Mouse (Mus musculus) c-Kit-positive CD71-positive TER-119-negative erythroid progenitor cells, embryonic 14.5 days (primary cell): ENCODE results near the gene Afp.

Experiments used
- DNase-seq: peaks from one replicate; pipeline ENCODE4 v3.0.0-alpha.2; 2013; ENCODE audit warnings: low read depth

The Afp gene

DNA sequence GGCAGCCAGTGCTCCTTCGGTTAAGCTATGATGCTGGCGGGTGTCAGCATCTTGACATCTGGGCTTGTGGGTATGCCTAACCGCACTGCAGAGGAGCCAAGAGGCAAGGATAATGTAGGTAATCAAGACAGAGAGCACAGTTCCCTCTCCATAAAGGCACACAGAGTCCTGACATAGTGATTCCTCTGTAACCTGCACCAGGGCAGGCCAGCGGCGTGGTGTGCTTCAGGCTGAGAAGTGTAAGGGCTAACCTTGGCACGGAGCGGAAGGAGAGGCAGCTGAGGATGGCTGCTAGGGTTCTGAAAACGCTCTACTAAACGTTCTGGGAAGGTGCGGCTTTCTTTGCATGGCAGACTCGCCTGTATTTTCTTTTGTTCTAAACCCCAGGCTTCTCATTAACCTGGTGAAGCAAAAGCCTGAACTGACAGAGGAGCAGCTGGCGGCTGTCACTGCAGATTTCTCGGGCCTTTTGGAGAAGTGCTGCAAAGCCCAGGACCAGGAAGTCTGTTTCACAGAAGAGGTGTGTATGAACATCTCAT lies 16.9 kb downstream of the Afp start:
- no peak for DNase-seq

DNA sequence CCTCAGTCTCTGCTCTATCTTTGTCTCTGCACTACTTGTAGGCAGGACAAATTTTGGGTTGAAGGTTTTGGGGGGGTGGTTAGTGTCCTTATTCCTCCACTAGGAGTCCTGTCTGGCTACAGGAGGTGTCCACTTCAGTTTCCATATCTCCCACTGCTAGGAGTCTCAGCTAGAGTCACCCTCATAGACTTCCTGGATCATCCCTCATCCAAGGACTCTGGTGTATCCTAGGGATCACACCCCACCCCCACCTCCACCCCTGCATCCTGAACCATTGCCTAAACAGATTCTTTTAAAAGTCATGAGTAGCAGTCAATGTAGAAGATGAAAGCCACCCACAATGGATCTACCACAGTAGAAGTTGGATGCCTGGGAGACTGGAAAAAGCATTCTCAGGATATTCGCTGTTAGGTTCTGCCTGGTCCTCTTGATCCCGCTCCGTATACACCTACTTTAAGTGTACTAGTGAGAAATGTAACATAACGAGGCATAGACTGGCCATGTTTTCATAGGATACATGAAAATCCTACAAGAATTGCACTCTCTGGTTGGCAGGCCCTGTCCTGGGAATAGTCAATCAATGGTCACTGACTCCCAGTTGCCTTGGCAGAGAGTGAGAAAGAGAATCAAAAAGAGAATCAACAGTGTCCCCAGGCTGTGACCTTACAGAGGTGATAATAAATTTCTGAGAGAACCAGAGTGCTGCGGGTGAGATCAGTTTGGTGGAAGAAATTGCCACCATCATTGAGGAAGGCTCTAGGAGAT lies 19.5 kb downstream of the Afp start:
- no peak for DNase-seq

DNA sequence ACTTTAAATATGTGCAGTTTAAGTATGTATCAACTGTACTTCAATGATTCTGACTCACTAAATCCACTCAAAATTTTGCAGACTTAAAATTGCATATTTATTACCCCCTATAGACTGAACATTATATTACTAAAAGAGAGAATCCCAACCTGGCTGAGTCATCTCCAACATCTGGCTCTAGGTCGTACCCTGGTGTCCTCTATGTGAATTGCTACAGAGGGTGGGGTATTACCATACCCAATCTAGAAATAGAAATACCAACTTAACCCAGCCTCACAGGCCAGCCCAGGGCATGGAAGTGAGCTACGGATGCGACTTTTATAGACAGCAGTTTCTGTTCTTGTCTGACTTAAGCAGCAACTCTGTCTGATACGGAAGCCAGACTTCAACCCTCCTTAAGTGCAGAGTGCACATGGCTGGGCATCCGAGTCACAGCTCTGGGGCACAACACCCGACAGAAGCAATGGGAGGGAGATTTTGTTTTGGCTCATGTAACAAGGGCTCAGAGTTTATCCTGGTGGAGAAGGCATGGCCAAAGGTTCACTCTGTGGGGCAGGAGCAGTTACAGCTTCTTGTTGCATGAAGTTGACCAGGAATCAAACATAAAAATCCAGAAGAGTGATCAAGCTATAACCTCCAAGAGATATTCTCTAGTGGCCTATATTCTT lies 21.9 kb downstream of the Afp start:
- DNase-seq = no peak

DNA sequence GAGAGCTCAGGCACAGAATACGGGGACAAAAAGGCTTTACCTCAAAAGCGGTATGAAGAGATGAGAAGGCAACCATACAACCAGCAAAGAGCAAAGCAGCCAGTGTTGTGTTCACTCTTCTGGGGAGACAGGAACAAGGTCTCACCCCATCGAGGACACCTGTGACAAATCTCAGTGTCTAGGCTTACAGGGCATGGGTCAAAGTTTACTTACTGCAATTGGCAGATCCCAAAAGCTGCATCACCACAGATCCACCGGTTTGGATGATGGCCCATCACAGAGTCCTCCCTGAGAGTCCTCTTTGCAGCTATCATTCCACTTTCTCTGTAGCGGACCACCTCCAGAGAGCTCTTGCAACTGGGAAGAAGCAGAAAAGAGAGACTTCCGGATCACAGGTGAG lies 25.0 kb downstream of the Afp start:
- no peak for DNase-seq

DNA sequence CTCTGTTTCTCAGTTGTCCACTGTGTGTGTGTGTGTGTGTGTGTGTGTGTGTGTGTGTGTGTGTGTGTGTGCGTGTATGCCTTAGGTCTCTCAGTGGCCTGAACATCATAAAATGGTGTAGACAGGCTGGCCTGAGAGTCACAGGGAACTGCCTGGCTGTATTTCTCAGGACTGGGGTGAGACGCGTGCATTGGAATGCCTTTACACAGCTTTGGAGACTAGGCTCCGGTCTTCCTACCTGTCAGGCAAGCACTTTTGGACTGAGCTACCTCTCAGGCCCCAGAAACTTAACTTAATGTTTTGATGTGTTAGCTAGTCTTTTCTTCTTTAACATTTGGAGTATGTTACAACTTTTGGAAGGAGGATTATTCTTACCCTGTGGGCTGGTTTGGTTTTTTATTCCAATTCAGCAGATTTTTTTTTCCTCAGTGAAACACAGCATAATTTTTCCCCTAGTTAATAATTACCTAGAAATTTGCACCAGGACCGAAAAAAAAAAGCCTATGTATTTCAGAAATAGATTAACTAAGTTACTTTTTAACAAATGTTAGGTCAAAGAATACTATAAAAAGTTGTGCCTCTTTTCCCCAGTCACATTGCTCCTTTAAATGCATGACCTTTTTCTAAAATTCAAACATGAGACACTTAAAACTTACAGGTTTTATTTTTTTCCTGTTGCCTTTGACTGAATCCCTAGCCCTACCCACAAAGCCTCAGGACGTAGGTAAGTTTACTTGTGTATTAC lies 28.0 kb downstream of the Afp start, which contains the start of gene Afm:
Gene Afm, plus strand, starts transcription at position 577 of the 745 bp plus-strand sequence.
- no peak for DNase-seq

DNA sequence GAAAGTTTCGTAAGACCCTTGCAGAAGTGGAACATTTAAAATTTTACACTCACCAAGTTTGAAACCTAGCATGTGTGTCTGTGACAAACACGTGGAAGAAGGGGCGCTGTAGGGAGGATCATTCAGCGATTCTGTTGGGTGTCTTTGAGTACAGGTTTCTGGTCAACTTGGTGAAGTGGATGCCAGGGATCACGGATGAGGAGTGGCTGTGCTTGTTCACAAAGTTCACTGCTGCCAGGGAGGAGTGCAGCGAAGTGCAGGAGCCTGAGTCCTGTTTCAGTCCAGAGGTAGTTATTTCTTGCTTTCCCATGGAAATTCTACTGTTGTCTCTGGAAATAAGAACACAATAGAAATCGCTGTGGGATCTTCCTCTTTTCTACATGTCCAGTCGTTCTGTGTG lies 60.7 kb downstream of the Afp start:
- no peak for DNase-seq

DNA sequence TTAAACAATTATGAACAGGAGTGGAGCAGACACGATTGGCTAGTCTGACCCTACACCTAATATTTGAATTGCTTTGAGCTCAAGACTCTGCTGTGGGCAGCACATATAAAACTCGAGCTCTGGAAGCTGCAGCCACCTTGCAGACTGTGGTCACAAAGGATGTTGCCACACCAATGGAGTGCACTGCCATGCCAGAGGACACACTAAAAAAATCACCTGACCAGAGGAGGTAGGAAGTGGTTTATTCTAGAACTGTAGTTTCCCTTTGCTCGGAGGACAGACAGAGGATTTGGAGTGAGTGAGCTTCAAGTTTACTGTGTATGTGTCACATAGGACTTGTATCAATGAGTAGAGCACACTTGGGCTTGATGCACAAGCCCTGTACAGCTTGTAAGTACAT lies 65.5 kb downstream of the Afp start:
- no peak for DNase-seq
